Mouse (Mus musculus): ENCODE data around the gene Cdkn2aipnl. TPM values are rescaled to one million over a fixed set of nuclear protein-coding genes. Genes with fewer than 3 reads are reported as not detected.

The Cdkn2aipnl gene
- polyA plus RNA-seq, 1 experiment, result not detected

DNA sequence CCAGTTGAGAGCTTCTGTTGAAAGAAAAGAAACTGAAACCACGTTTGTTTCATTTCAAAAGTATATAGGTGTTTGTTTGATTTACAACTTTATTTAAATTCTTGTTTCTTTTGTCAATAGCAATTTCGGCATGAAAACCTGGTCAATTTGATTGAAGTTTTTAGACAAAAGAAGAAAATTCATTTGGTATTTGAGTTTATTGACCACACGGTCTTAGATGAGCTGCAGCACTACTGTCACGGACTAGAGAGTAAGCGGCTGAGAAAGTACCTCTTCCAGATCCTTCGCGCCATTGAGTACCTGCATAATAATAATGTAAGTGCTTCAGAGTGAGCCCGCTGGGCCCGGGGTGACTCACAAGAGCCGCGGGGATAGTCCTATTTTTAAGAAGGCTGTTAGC, 43.5 kb downstream of the Cdkn2aipnl start:
- 52% methylated on average over 11 of the region's 11 CpGs for WGBS
- Histone ChIP-seq H3K4me3 (ENCODE audit: insufficient read depth, low read depth, low read length) (no peak overlapping the region), H3K4me1 (ENCODE audit: control insufficient read depth, insufficient read depth, low read length) (0 out of 2 replicates have a peak, but pooled peaks cover 2% of the 10 kb centered on the region), H3K27ac (ENCODE audit: insufficient read depth, low read depth, low read length) (no peak overlapping the region)
- TF ChIP-seq CTCF (IDR thresholded peaks at IDR 0.05; ENCODE audit: insufficient read depth, low read depth, low read length), result no peak
- no peak for TF ChIP-seq POLR2A (IDR thresholded peaks at IDR 0.05; ENCODE audit: insufficient read depth, low read depth, low read length)

DNA sequence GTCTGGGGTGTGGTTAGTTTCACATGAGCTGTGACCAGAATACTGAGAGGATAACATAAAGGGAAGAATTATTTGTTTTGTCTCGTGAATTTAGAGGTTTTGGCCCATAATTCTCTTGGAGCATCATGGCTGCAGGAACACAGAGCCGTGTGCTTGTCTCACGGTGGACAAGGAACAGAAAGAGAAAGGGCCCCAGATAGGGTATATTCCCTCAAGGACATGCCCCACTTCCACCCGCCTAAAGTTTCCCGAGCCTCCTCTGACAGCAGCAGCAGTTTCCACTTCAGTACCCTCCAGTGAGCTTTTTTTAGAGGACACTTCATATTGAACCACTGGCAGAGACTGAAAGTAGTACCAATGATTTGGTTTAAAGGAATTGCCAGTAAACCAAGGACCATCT, 44.1 kb downstream of the Cdkn2aipnl start:
- Histone ChIP-seq H3K4me1 (ENCODE audit: control insufficient read depth, insufficient read depth, low read length) (0 out of 2 replicates have a peak, but pooled peaks cover 2% of the 10 kb centered on the region), H3K4me3 (ENCODE audit: insufficient read depth, low read depth, low read length) (no peak overlapping the region), H3K27ac (ENCODE audit: insufficient read depth, low read depth, low read length) (0 out of 2 replicates have a peak overlapping the region, but pooled peaks have one; percentile 50)
- TF ChIP-seq CTCF (IDR thresholded peaks at IDR 0.05; ENCODE audit: insufficient read depth, low read depth, low read length), result no peak
- TF ChIP-seq POLR2A (IDR thresholded peaks at IDR 0.05; ENCODE audit: insufficient read depth, low read depth, low read length), result no peak
- WGBS, result 52% methylated on average over 5 of the region's 5 CpGs

DNA sequence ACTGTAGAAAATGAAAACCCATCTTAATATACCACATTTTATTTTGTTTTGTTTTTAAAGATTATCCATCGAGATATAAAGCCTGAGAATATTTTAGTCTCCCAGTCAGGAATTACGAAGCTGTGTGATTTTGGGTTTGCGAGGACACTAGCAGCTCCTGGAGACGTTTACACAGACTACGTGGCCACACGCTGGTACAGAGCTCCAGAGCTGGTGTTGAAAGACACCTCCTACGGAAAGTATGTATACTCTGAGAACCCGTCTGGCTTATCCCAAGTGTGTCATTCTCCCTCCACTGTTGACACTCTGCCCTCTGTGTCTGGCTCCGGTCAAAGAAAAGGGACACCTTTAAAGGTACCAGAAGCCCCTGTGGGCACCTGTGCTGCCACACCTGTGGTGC, 50.8 kb downstream of the Cdkn2aipnl start:
- Histone ChIP-seq H3K4me3 (ENCODE audit: insufficient read depth, low read depth, low read length) (no peak overlapping the region), H3K4me1 (ENCODE audit: control insufficient read depth, insufficient read depth, low read length) (no peaks in the 10 kb centered on the region), H3K27ac (ENCODE audit: insufficient read depth, low read depth, low read length) (no peak overlapping the region)
- no peak for TF ChIP-seq POLR2A (IDR thresholded peaks at IDR 0.05; ENCODE audit: insufficient read depth, low read depth, low read length)
- no peak for TF ChIP-seq CTCF (IDR thresholded peaks at IDR 0.05; ENCODE audit: insufficient read depth, low read depth, low read length)
- 88% methylated on average over 9 of the region's 9 CpGs for WGBS

Other genes with a start within 250 kb of the Cdkn2aipnl start
- gene Sec24a, start 204.0 kb upstream of the Cdkn2aipnl start, polyA plus RNA-seq (2012; ENCODE audit: insufficient read depth, insufficient read length, low replicate concordance, missing spikeins), result not detected in 2 replicates
- not detected in 2 replicates for gene Sar1b, start 204.0 kb upstream of the Cdkn2aipnl start, polyA plus RNA-seq (2012; ENCODE audit: insufficient read depth, insufficient read length, low replicate concordance, missing spikeins)
- not detected in 2 replicates for gene Jade2, start 110.0 kb upstream of the Cdkn2aipnl start, polyA plus RNA-seq (2012; ENCODE audit: insufficient read depth, insufficient read length, low replicate concordance, missing spikeins)
- 345 TPM in 1 of 2 replicates, not detected in the other for gene Ube2b, start 33.1 kb downstream of the Cdkn2aipnl start, polyA plus RNA-seq (2012; ENCODE audit: insufficient read depth, insufficient read length, low replicate concordance, missing spikeins)
- gene Cdkl3, start 36.6 kb downstream of the Cdkn2aipnl start, polyA plus RNA-seq (2012; ENCODE audit: insufficient read depth, insufficient read length, low replicate concordance, missing spikeins), result not detected in 2 replicates
- 56.9 and 143 TPM in 2 replicates for gene Ppp2ca, start 131.0 kb downstream of the Cdkn2aipnl start, polyA plus RNA-seq (2012; ENCODE audit: insufficient read depth, insufficient read length, low replicate concordance, missing spikeins)
- not detected in 2 replicates for gene Olfr1373, start 177.9 kb downstream of the Cdkn2aipnl start, polyA plus RNA-seq (2012; ENCODE audit: insufficient read depth, insufficient read length, low replicate concordance, missing spikeins)
- gene Olfr1371, start 246.3 kb downstream of the Cdkn2aipnl start, polyA plus RNA-seq (2012; ENCODE audit: insufficient read depth, insufficient read length, low replicate concordance, missing spikeins), result not detected in 2 replicates

Measured in olfactory bulb, adult 2 months (tissue).